Mouse (Mus musculus): ENCODE measurements around the gene Mog. TPM values are rescaled to one million over a fixed set of nuclear protein-coding genes. Genes with fewer than 3 reads are reported as not detected.

Gene Mog
- polyA plus RNA-seq, 1 experiment: not detected

DNA sequence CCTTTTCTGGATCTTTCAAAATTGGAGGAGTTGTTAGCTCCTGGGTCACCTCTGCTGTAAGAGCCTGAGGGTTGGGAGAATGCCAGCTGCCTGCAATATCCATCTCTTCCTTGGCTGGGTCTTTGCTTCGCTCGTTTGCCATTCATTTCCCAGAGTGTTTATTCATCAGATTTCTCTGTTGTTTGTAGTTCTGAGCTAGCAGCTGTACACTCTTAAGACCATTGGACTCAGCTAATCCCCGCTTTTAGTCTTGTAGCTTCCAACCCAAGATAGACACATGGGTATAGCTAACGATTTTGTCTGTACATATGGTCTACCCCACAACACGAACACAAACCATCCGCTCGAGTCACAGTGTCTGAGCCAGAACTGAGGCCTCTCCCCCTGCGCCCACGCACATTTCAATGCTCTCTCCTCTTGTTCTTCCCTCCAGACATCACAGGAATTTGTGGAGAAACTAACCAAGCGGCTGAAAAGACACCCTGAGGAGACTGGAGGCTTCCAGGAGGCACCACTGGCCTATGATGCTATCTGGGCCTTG lies 39.0 kb upstream of the Mog start:
- no peak for TF ChIP-seq CTCF (IDR thresholded peaks at IDR 0.05; ENCODE audit: borderline replicate concordance, insufficient read depth, low read length)
- no peak overlapping the region for H3K4me3 ChIP-seq (ENCODE audit: insufficient read depth, low read length)
- H3K27ac ChIP-seq (ENCODE audit: insufficient read depth, low read length): peak overlapping the region; percentile 50
- H3K4me1 ChIP-seq (ENCODE audit: control insufficient read depth, insufficient read depth, low read length): peaks cover 10% of the 10 kb centered on the region

DNA sequence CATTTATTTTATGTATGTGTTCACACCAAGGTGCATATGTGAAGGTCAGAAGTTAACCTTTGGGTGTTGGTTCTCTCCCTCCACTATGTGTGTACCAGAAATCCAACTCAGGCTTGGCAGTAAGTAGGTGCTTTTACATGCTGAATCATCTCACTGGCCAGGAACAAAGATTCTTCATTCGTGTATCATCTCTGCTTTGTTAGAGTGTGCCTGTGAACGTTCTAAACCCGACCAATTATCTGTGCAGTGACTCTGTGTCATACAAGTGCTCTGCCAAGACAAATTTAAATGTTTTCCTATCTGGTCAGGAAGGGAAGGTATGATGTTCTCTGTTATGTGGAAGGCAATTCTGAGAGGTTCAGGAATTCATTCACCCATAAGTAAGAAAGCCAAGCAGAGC lies 38.2 kb upstream of the Mog start:
- Histone ChIP-seq H3K4me1 (ENCODE audit: control insufficient read depth, insufficient read depth, low read length) (peaks cover 10% of the 10 kb centered on the region), H3K27ac (ENCODE audit: insufficient read depth, low read length) (peak overlapping the region; percentile 50), H3K4me3 (ENCODE audit: insufficient read depth, low read length) (no peak overlapping the region)
- TF ChIP-seq POLR2A (IDR thresholded peaks at IDR 0.05; ENCODE audit: low read depth, low read length) (no peak), CTCF (IDR thresholded peaks at IDR 0.05; ENCODE audit: borderline replicate concordance, insufficient read depth, low read length) (no peak)

DNA sequence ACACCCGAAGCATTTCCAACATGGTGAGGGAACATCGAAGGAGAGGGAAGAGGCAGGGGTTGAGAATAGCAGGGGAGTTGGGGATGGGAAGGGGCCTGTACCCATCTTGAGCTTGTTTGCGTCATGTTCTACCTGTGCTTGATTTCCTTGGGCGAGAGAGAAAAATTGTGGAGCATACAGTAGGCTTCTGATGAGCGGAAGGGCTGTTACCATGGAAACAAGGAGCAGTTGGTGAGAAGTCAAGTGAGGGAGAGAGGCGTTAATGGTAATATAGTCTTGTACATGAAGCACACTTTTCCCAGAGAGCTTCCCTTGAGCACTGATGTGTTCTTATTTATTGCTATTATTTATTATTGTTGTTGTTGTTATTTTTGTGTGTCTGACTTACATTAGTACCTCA lies 33.8 kb upstream of the Mog start:
- no peak overlapping the region for H3K4me3 ChIP-seq (ENCODE audit: insufficient read depth, low read length)
- TF ChIP-seq POLR2A (IDR thresholded peaks at IDR 0.05; ENCODE audit: low read depth, low read length) (no peak), CTCF (IDR thresholded peaks at IDR 0.05; ENCODE audit: borderline replicate concordance, insufficient read depth, low read length) (no peak)
- peaks cover 3% of the 10 kb centered on the region for H3K4me1 ChIP-seq (ENCODE audit: control insufficient read depth, insufficient read depth, low read length)
- H3K27ac ChIP-seq (ENCODE audit: insufficient read depth, low read length): no peak overlapping the region

- Histone ChIP-seq H3K4me1 (ENCODE audit: control insufficient read depth, insufficient read depth, low read length) (no peaks in the 10 kb centered on the region), H3K4me3 (ENCODE audit: insufficient read depth, low read length) (no peak overlapping the region), H3K27ac (ENCODE audit: insufficient read depth, low read length) (no peak overlapping the region)
- TF ChIP-seq CTCF (IDR thresholded peaks at IDR 0.05; ENCODE audit: borderline replicate concordance, insufficient read depth, low read length) (no peak), POLR2A (IDR thresholded peaks at IDR 0.05; ENCODE audit: low read depth, low read length) (no peak)
These were observed 28.5 kb upstream of the Mog start for GRCm38 (mm10) chr17:37051745-37052144.

GRCm38 (mm10) chr17:37050876-37051275 lies 27.7 kb upstream of the Mog start:
- no peak overlapping the region for H3K27ac ChIP-seq (ENCODE audit: insufficient read depth, low read length)
- H3K4me1 ChIP-seq (ENCODE audit: control insufficient read depth, insufficient read depth, low read length): no peaks in the 10 kb centered on the region
- peak overlapping the region; percentile 28 for H3K4me3 ChIP-seq (ENCODE audit: insufficient read depth, low read length)
- TF ChIP-seq CTCF (IDR thresholded peaks at IDR 0.05; ENCODE audit: borderline replicate concordance, insufficient read depth, low read length): no peak
- no peak for TF ChIP-seq POLR2A (IDR thresholded peaks at IDR 0.05; ENCODE audit: low read depth, low read length)

- H3K27ac ChIP-seq (ENCODE audit: insufficient read depth, low read length): no peak overlapping the region
- H3K4me3 ChIP-seq (ENCODE audit: insufficient read depth, low read length): peak overlapping the region; percentile 28
- TF ChIP-seq POLR2A (IDR thresholded peaks at IDR 0.05; ENCODE audit: low read depth, low read length): peak; percentile 96
- TF ChIP-seq CTCF (IDR thresholded peaks at IDR 0.05; ENCODE audit: borderline replicate concordance, insufficient read depth, low read length): no peak
- no peaks in the 10 kb centered on the region for H3K4me1 ChIP-seq (ENCODE audit: control insufficient read depth, insufficient read depth, low read length)
These were observed 27.2 kb upstream of the Mog start for GRCm38 (mm10) chr17:37050399-37050798.

GRCm38 (mm10) chr17:37049570-37050310 lies 26.5 kb upstream of the Mog start:
- Histone ChIP-seq H3K4me3 (ENCODE audit: insufficient read depth, low read length) (peak overlapping the region; percentile 28), H3K4me1 (ENCODE audit: control insufficient read depth, insufficient read depth, low read length) (peaks cover under 1% of the 10 kb centered on the region; the same call in 1 of the 2 replicates), H3K27ac (ENCODE audit: insufficient read depth, low read length) (no peak overlapping the region)
- TF ChIP-seq CTCF (IDR thresholded peaks at IDR 0.05; ENCODE audit: borderline replicate concordance, insufficient read depth, low read length): peak; percentile 40
- TF ChIP-seq POLR2A (IDR thresholded peaks at IDR 0.05; ENCODE audit: low read depth, low read length): no peak

- no peak overlapping the region for H3K27ac ChIP-seq (ENCODE audit: insufficient read depth, low read length)
- no peak for TF ChIP-seq CTCF (IDR thresholded peaks at IDR 0.05; ENCODE audit: borderline replicate concordance, insufficient read depth, low read length)
- TF ChIP-seq POLR2A (IDR thresholded peaks at IDR 0.05; ENCODE audit: low read depth, low read length): no peak
- H3K4me3 ChIP-seq (ENCODE audit: insufficient read depth, low read length): no peak overlapping the region
- peaks cover 2% of the 10 kb centered on the region for H3K4me1 ChIP-seq (ENCODE audit: control insufficient read depth, insufficient read depth, low read length)
These were observed 25.2 kb upstream of the Mog start for GRCm38 (mm10) chr17:37048383-37048782.

DNA sequence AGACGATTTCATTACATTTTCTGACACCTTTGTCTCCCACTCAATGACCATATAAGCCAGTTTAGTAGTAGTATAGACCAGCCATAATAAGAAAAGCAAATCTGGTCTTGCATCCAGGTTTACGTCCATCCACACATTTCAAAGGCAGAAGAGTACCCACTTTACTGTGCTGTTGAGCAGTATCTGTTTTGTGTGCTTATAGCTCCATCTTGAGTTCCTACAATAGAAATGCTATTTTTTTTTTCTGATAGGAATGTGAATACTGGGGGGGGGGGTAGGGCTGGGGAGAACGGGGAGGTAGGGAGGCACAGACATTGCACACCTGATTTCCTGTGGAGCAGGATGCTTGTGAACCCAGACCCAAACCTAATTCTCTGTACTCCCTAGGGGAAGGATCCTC lies 24.8 kb upstream of the Mog start:
- H3K27ac ChIP-seq (ENCODE audit: insufficient read depth, low read length): no peak overlapping the region
- peaks cover 2% of the 10 kb centered on the region for H3K4me1 ChIP-seq (ENCODE audit: control insufficient read depth, insufficient read depth, low read length)
- no peak overlapping the region for H3K4me3 ChIP-seq (ENCODE audit: insufficient read depth, low read length)
- TF ChIP-seq POLR2A (IDR thresholded peaks at IDR 0.05; ENCODE audit: low read depth, low read length): no peak
- TF ChIP-seq CTCF (IDR thresholded peaks at IDR 0.05; ENCODE audit: borderline replicate concordance, insufficient read depth, low read length): no peak

- peaks cover 2% of the 10 kb centered on the region for H3K4me1 ChIP-seq (ENCODE audit: control insufficient read depth, insufficient read depth, low read length)
- H3K27ac ChIP-seq (ENCODE audit: insufficient read depth, low read length): no peak overlapping the region
- peak overlapping the region; percentile 81 for H3K4me3 ChIP-seq (ENCODE audit: insufficient read depth, low read length)
- TF ChIP-seq POLR2A (IDR thresholded peaks at IDR 0.05; ENCODE audit: low read depth, low read length) (no peak), CTCF (IDR thresholded peaks at IDR 0.05; ENCODE audit: borderline replicate concordance, insufficient read depth, low read length) (no peak)
These were observed 24.3 kb upstream of the Mog start for GRCm38 (mm10) chr17:37047332-37047976.

Data from embryonic fibroblast, embryonic 13.5 days (primary cell).